Mouse (Mus musculus) forebrain, embryonic 15.5 days (tissue): ENCODE data around the gene Wdsub1. TPM values are rescaled to one million over a fixed set of nuclear protein-coding genes. Genes with fewer than 3 reads are reported as not detected.

Experiments used
- ATAC-seq: fragments of 200-750 bp; cut with Nextera tagmentation; replicated peaks from 2 replicates; pipeline ENCODE4 v1.8.0; 2017; ENCODE audit warnings: mild to moderate bottlenecking, moderate TSS enrichment, moderate library complexity
- H3K27ac ChIP-seq: fragments of 300-500 bp; sonication (generic); replicated peaks from 2 replicates; pipeline ENCODE4 v1.5.1; 2015; ENCODE audit warnings: mild to moderate bottlenecking, inconsistent platforms
- H3K27me3 ChIP-seq: fragments of 300-500 bp; sonication (generic); 2 replicates; pipeline ENCODE4 v1.6.1; 2015; ENCODE audit warnings: inconsistent platforms
- H3K36me3 ChIP-seq: fragments of 300-500 bp; sonication (generic); 2 replicates; pipeline ENCODE4 v1.6.1; 2015; ENCODE audit warnings: mild to moderate bottlenecking, inconsistent platforms
- H3K4me1 ChIP-seq: fragments of 300-500 bp; sonication (generic); 2 replicates; pipeline ENCODE4 v1.6.1; 2015; ENCODE audit warnings: inconsistent platforms
- H3K4me2 ChIP-seq: fragments of 300-500 bp; sonication (generic); replicated peaks from 2 replicates; pipeline ENCODE4 v1.6.1; 2015; ENCODE audit warnings: mild to moderate bottlenecking, inconsistent platforms
- H3K4me3 ChIP-seq: fragments of 300-500 bp; sonication (generic); 2 replicates; pipeline ENCODE4 v1.5.1; 2015; ENCODE audit warnings: mild to moderate bottlenecking, inconsistent platforms
- H3K9ac ChIP-seq: fragments of 300-500 bp; sonication (generic); replicated peaks from 2 replicates; pipeline ENCODE4 v1.6.1; 2015; ENCODE audit warnings: mild to moderate bottlenecking, inconsistent platforms
- H3K9me3 ChIP-seq: fragments of 300-500 bp; sonication (generic); 2 replicates; pipeline ENCODE4 v1.6.1; 2016; ENCODE audit warnings: inconsistent platforms
- WGBS: fragments of 180-500 bp; shearing (Covaris S2); methylation state at CpG from one replicate; pipeline ENCODE4 v1.1.7; 2015; ENCODE audit warnings: mixed read lengths; 5-methylcytosine and 5-hydroxymethylcytosine counted together
- polyA plus RNA-seq: library from polyadenylated mRNA; unstranded; fragments of >200 nt; fragmentation: Nextera tagmentation; extraction: Ambion mirVana; gene quantifications from 2 replicates; pipeline ENCODE4 v1.2.1, GENCODE M21; 2015

Gene Wdsub1
- polyA plus RNA-seq, 1 experiment from 2014 or later, result 11.5 TPM

- Histone ChIP-seq H3K27me3 (no peaks in the 10 kb centered on the region), H3K9ac (no peak overlapping the region), H3K4me1 (peaks cover 2% of the 10 kb centered on the region; the same call in 1 of the 2 replicates), H3K4me2 (no peak overlapping the region), H3K9me3 (no peaks in the 10 kb centered on the region), H3K27ac (no peak overlapping the region), H3K4me3 (no peak overlapping the region), H3K36me3 (no peaks in the 10 kb centered on the region)
- ATAC-seq, result no peak
- 28% methylated on average over 4 of the region's 4 CpGs for WGBS
Observed at GRCm38 (mm10) chr2:59840191-59840590, 42.2 kb downstream of the Wdsub1 start.

GRCm38 (mm10) chr2:59839755-59840154 lies 42.6 kb downstream of the Wdsub1 start:
- H3K4me2 ChIP-seq, result no peak overlapping the region
- no peaks in the 10 kb centered on the region for H3K36me3 ChIP-seq
- no peak overlapping the region for H3K4me3 ChIP-seq
- no peak overlapping the region for H3K27ac ChIP-seq
- H3K9me3 ChIP-seq, result no peaks in the 10 kb centered on the region
- H3K9ac ChIP-seq, result no peak overlapping the region
- H3K27me3 ChIP-seq, result no peaks in the 10 kb centered on the region
- peaks cover 2% of the 10 kb centered on the region; the same call in 1 of the 2 replicates for H3K4me1 ChIP-seq
- WGBS, result 67% methylated on average over 2 of the region's 2 CpGs
- ATAC-seq, result no peak

DNA sequence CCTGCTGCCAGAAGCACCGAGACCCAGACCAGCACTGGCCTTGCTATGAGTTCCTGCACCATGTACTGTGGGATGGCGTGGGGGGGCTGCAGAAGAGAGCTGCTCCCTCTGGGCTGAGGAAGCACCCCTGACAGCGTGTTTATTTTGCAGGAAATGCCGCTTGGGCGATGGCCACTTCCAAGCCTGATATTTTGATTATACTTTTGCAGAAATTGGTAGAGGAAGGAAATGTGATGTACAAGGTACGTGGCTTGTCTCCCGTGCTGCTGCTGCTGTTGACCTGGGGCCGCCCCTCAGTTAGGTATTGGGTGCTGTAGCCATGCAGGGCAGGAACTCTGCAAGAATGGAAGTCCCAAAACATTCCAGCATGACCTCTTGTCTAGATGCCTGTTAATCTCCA lies 43.6 kb downstream of the Wdsub1 start:
- H3K36me3 ChIP-seq, result no peaks in the 10 kb centered on the region
- H3K4me3 ChIP-seq, result no peak overlapping the region
- H3K4me1 ChIP-seq, result peaks cover 2% of the 10 kb centered on the region; the same call in 1 of the 2 replicates
- no peak overlapping the region for H3K27ac ChIP-seq
- H3K4me2 ChIP-seq, result no peak overlapping the region
- H3K9me3 ChIP-seq, result no peaks in the 10 kb centered on the region
- WGBS, result 99% methylated on average over 8 of the region's 8 CpGs
- no peaks in the 10 kb centered on the region for H3K27me3 ChIP-seq
- no peak overlapping the region for H3K9ac ChIP-seq
- no peak for ATAC-seq

DNA sequence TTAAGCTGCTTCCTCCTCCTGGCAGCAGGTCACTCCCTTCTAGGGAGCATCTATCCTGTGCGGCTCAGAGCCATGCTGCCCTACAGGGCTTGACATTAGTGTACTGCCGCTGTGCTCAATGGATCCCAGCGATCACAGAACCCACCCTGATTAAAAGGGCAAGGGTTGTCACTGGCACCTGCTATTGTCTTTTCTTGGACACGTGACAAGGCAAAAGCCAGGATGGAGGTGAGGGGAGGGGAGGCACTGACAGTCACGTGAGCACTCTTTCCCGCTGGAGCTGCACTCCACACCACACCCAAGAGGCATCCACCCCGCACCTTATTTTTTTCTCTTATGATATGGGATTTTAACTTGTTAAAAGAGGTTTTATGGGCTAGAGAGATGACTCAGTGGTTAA lies 50.6 kb downstream of the Wdsub1 start:
- Histone ChIP-seq H3K9me3 (no peaks in the 10 kb centered on the region), H3K27ac (no peak overlapping the region), H3K4me3 (no peak overlapping the region), H3K36me3 (no peaks in the 10 kb centered on the region), H3K4me2 (no peak overlapping the region), H3K4me1 (peaks cover 27% of the 10 kb centered on the region), H3K9ac (no peak overlapping the region), H3K27me3 (no peaks in the 10 kb centered on the region)
- no peak for ATAC-seq
- WGBS, result 78% methylated on average over 7 of the region's 7 CpGs

DNA sequence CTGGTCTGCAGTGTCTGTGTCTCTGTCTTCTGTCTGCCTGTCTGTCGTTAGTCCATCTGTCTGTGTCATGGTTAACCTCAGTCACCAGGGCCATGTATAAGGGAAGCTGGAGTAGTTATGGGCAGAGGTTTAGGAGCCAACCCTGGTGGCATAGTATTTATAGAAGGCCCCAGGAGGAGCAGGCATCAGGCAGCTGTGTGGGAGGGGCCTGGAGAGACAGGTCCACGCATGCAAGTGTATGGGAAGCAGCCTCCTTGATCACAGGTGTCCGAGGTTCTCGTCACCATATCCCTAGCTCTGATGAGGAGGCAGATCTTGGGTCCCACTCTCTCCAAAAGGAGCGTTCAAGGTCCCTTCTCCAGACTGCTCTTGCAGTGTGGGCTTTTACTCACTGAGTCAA lies 51.5 kb downstream of the Wdsub1 start:
- Histone ChIP-seq H3K27ac (no peak overlapping the region), H3K27me3 (no peaks in the 10 kb centered on the region), H3K36me3 (no peaks in the 10 kb centered on the region), H3K4me3 (no peak overlapping the region), H3K4me1 (peaks cover 27% of the 10 kb centered on the region), H3K9me3 (no peaks in the 10 kb centered on the region), H3K9ac (no peak overlapping the region), H3K4me2 (no peak overlapping the region)
- 88% methylated on average over 5 of the region's 5 CpGs for WGBS
- ATAC-seq, result no peak

DNA sequence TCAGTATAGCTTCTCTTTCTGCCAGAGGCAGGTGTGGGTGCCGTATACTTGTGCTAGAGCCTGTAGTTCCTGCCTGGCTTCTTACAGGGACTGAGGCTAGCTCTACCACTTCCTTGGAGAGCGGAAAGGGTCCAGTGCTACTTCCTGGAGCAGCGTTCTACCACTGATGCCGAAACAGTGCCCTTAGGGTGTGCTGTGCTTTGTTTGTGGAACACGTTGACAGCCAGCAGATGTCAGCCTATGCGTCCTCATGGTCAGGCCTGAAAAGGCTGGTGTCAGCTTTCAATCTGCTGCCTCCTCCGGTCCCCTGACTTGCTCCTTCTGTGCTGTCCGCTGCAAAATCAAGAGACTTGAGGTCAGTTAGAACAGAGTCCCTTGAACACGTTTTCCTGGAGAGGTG lies 52.2 kb downstream of the Wdsub1 start:
- H3K36me3 ChIP-seq, result no peaks in the 10 kb centered on the region
- no peak overlapping the region for H3K9ac ChIP-seq
- no peak overlapping the region for H3K4me2 ChIP-seq
- peaks cover 27% of the 10 kb centered on the region for H3K4me1 ChIP-seq
- no peak overlapping the region for H3K27ac ChIP-seq
- no peak overlapping the region for H3K4me3 ChIP-seq
- H3K27me3 ChIP-seq, result no peaks in the 10 kb centered on the region
- peak; percentile 28; the same call in 1 of the 2 replicates for ATAC-seq
- H3K9me3 ChIP-seq, result no peaks in the 10 kb centered on the region
- 24% methylated on average over 9 of the region's 9 CpGs for WGBS

GRCm38 (mm10) chr2:59829718-59830117 lies 52.7 kb downstream of the Wdsub1 start:
- Histone ChIP-seq H3K36me3 (no peaks in the 10 kb centered on the region), H3K4me1 (peaks cover 27% of the 10 kb centered on the region), H3K4me3 (no peak overlapping the region), H3K9me3 (no peaks in the 10 kb centered on the region), H3K4me2 (no peak overlapping the region), H3K27ac (peak overlapping the region; percentile 55; the same call in 1 of the 2 replicates), H3K9ac (no peak overlapping the region), H3K27me3 (no peaks in the 10 kb centered on the region)
- WGBS, result 84% methylated on average over 7 of the region's 7 CpGs
- ATAC-seq, result 0 out of 2 replicates have a peak, but pooled peaks have one; percentile 15

- Histone ChIP-seq H3K27ac (peak overlapping the region; percentile 55; the same call in 1 of the 2 replicates), H3K9me3 (no peaks in the 10 kb centered on the region), H3K36me3 (no peaks in the 10 kb centered on the region), H3K4me3 (no peak overlapping the region), H3K27me3 (0 out of 2 replicates have a peak, but pooled peaks cover 2% of the 10 kb centered on the region), H3K9ac (no peak overlapping the region), H3K4me2 (no peak overlapping the region), H3K4me1 (peaks cover 27% of the 10 kb centered on the region)
- peak; percentile 36 for ATAC-seq
- WGBS, result 23% methylated on average over 14 of the region's 14 CpGs
Observed at GRCm38 (mm10) chr2:59828777-59829508, 53.4 kb downstream of the Wdsub1 start.

DNA sequence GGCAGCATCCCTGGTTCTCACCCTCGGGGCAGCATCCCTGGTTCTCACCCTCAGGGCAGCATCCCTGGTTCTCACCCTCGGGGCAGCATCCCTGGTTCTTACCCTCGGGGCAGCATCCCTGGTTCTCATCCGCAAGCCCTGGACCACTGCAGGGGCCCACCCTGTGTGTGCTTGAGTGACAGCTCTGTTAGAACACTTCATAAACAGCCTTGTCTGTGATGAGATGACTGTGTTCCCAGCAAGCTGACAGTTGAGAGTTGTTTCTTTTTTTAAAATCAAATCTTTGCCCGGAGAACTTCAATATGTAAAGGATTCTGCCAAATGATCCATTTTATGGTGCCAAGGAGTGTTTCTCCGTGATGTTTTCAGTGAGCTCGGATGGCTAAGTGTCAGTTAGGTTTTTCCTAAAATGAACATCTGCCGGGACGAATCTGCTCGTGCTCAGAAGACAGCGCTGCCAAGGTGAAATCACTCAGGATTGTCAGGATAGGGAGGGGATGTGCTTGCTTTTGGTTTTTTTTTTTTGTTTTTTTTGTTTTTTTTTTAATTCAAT lies 54.2 kb downstream of the Wdsub1 start:
- H3K27ac ChIP-seq, result peak overlapping the region; percentile 55; the same call in 1 of the 2 replicates
- no peak overlapping the region for H3K4me3 ChIP-seq
- no peaks in the 10 kb centered on the region for H3K36me3 ChIP-seq
- 0 out of 2 replicates have a peak, but pooled peaks cover 2% of the 10 kb centered on the region for H3K27me3 ChIP-seq
- H3K9me3 ChIP-seq, result no peaks in the 10 kb centered on the region
- no peak overlapping the region for H3K4me2 ChIP-seq
- 39% methylated on average over 11 of the region's 11 CpGs for WGBS
- H3K4me1 ChIP-seq, result peaks cover 27% of the 10 kb centered on the region
- no peak overlapping the region for H3K9ac ChIP-seq
- no peak for ATAC-seq

- no peak for ATAC-seq
- Histone ChIP-seq H3K4me1 (peaks cover 25% of the 10 kb centered on the region), H3K4me3 (no peak overlapping the region), H3K9me3 (no peaks in the 10 kb centered on the region), H3K9ac (no peak overlapping the region), H3K27ac (no peak overlapping the region), H3K36me3 (no peaks in the 10 kb centered on the region), H3K4me2 (no peak overlapping the region), H3K27me3 (0 out of 2 replicates have a peak, but pooled peaks cover 2% of the 10 kb centered on the region)
- 80% methylated on average over 4 of the region's 4 CpGs for WGBS
Observed at GRCm38 (mm10) chr2:59825380-59825779, 57.0 kb downstream of the Wdsub1 start.

- peaks cover 20% of the 10 kb centered on the region for H3K4me1 ChIP-seq
- H3K4me2 ChIP-seq, result no peak overlapping the region
- no peak overlapping the region for H3K27ac ChIP-seq
- H3K36me3 ChIP-seq, result no peaks in the 10 kb centered on the region
- no peak overlapping the region for H3K4me3 ChIP-seq
- no peak overlapping the region for H3K9ac ChIP-seq
- 0 out of 2 replicates have a peak, but pooled peaks cover 2% of the 10 kb centered on the region for H3K27me3 ChIP-seq
- no peaks in the 10 kb centered on the region for H3K9me3 ChIP-seq
- WGBS, result 77% methylated on average over 8 of the region's 8 CpGs
- no peak for ATAC-seq
Observed at GRCm38 (mm10) chr2:59824289-59824688, 58.1 kb downstream of the Wdsub1 start.

DNA sequence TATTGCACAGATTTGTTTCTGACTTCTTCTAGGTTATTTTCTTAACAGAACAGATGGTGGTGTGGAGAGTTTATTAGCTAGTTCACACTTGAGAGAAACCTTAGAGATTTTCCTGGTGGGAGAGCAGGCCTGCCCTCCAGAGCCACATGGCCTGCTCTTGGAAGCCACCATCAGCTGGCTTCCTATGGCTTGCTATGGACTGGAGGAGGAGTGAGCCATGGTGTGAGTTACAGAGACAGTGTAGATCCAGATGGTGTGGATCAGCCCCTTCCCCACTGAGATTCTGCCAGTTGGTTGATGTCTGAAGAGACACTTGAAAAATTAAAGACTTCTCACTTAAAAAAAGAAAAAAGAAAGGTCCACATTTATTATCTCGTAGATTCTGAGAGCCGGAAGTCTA lies 61.3 kb downstream of the Wdsub1 start:
- no peak overlapping the region for H3K9ac ChIP-seq
- no peaks in the 10 kb centered on the region for H3K9me3 ChIP-seq
- H3K4me1 ChIP-seq, result peaks cover 6% of the 10 kb centered on the region; the same call in 1 of the 2 replicates
- no peak overlapping the region for H3K4me2 ChIP-seq
- 84% methylated on average over 2 of the region's 2 CpGs for WGBS
- no peak overlapping the region for H3K27ac ChIP-seq
- no peak for ATAC-seq
- 0 out of 2 replicates have a peak, but pooled peaks cover 2% of the 10 kb centered on the region for H3K27me3 ChIP-seq
- no peak overlapping the region for H3K4me3 ChIP-seq
- H3K36me3 ChIP-seq, result no peaks in the 10 kb centered on the region
